Mouse (Mus musculus): Measurements from ENCODE around the gene Nckap1l.
"Not testable (repeated sequence)": the region's sequence is repeated elsewhere in the genome, so short reads cannot be mapped to it uniquely, and the experiment has no call there.

Gene Nckap1l

GRCm38 (mm10) chr15:103453551-103454218, at the start of gene Nckap1l:
Gene Nckap1l (plus strand): TSS chr15:103453794.
- no peak for DNase-seq

GRCm38 (mm10) chr15:103405586-103405985, 48.0 kb upstream of the Nckap1l start:
- DNase-seq = not testable (repeated sequence)

DNA sequence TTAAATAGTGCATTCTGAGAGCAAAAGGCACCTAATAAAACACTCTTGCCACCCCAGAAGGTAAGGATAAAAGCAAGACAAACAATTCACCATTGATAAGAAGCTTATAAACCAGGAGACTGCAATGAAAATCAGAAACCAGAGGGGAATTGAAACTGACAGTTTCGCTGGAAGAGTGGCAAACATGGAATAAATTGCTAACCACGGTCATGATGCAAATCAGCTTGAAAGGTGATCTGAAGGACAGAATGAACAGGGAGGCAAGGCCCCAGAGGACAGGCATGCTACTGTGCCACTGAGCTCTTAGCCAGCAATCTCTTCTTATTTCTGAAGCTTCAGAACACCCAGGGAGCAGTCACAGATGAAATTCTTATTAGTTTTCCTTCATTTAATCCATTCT, 26.6 kb upstream of the Nckap1l start:
- no peak for DNase-seq

GRCm38 (mm10) chr15:103430241-103430640, 23.4 kb upstream of the Nckap1l start, which contains the start of gene Gtsf1:
Gene Gtsf1 (minus strand): TSS chr15:103430470.
- DNase-seq = no peak

GRCm38 (mm10) chr15:103445966-103446365, 7.6 kb upstream of the Nckap1l start:
- DNase-seq = not testable (repeated sequence)

GRCm38 (mm10) chr15:103448369-103448768, 5.2 kb upstream of the Nckap1l start, which contains the start of gene Gtsf2:
Gene Gtsf2 (minus strand): TSS chr15:103448469.
- DNase-seq = no peak

DNA sequence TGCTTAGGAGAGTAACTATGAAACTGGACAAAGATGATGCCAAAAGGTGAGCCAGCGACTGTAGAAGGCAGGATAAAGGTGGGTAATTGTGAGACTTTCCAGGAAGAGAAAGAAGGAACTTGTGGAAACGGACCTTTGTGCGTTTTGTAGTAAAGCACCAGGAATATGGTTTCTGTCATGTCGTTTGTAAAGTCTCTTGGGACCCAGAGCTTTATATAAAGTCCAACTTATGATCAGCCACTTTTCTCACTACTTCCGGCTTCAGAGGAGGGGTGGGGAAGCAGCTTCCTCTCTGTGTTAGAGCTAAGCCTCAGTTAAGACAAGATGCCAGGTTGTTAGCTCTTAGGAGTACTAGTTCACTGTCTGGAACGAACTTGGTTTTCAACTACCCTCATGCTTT, 855 bp downstream of the Nckap1l start:
- DNase-seq = no peak

GRCm38 (mm10) chr15:103462539-103463261, 9.1 kb downstream of the Nckap1l start:
- DNase-seq = no peak

DNA sequence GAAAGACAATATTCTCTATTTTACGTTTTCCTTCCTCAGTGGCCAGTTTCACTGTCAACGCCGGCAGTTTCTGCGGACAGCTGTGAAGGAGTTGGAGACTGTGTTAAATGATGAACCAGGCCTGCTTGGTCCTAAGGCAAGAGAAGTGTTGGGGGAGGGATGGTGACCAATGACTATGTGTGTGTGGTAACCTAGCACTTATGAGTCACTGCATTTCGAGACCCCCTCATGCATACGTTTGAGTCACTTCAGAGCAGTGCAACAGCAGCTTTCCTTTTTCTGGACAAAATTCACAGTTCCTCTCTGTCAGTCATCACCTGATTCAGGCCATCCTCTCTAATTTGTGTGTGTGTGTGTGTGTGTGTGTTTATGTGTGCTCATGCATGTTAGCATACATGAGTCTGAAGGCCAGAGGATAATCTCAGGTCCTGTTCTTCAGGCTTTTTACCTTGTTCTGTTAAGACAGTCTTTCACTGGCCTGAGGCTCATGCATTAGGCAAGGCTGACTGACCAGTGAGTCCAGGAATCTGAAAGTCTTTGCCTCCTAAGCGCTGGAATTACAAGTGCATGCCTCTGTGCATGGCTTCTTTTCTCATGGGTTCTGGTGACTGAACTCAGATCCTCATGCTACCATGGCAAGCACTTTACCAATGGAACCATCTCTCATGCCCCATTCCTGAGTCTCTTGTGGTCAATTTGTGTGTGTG, 18.0 kb downstream of the Nckap1l start:
- DNase-seq = no peak

DNA sequence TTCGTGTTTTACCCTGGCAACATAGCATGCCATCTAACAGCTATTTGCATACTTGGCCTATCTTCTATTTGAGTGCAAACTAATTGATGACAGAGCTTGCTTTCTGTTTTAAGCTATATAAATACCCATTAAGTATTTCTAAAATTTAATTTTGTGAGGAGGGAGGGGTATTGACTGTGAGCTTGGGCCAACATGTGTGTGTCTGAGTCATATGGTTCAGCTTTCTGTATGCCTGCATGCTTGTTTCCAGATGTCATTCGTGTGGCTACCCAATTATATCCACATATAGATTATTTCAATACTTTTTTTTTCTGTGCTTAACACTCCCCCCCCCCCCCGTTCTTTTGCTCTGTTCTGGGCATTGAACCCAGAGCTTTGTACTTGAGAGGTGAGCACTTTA, 18.7 kb downstream of the Nckap1l start:
- DNase-seq = no peak

- DNase-seq = no peak
Measured at GRCm38 (mm10) chr15:103473182-103473581, 19.6 kb downstream of the Nckap1l start.

GRCm38 (mm10) chr15:103473769-103474168, 20.2 kb downstream of the Nckap1l start:
- no peak for DNase-seq

GRCm38 (mm10) chr15:103479080-103479606, 25.5 kb downstream of the Nckap1l start:
- DNase-seq = no peak

- DNase-seq = no peak
Measured at GRCm38 (mm10) chr15:103480129-103480528, 26.5 kb downstream of the Nckap1l start.

GRCm38 (mm10) chr15:103482488-103482887, 28.9 kb downstream of the Nckap1l start:
- DNase-seq = no peak

DNA sequence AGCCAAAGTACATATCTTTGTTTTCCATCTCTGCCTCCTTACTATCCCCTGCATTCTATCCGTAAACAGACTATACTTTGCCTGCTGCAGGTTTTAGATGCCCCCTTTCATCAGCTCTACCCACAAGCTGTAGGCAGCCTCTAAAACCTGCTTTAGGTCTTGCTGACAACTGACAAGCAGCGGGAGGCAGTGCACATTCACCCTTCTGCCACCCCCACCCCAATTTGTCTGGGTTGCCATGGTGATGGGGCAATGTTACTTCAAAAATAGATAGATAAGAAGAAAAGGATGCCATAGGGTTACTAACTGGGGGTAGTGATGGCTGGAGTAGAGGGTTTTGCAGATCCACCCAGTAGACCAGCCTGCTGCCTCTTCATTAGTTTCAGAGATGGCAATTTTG, 30.9 kb downstream of the Nckap1l start:
- no peak for DNase-seq

DNA sequence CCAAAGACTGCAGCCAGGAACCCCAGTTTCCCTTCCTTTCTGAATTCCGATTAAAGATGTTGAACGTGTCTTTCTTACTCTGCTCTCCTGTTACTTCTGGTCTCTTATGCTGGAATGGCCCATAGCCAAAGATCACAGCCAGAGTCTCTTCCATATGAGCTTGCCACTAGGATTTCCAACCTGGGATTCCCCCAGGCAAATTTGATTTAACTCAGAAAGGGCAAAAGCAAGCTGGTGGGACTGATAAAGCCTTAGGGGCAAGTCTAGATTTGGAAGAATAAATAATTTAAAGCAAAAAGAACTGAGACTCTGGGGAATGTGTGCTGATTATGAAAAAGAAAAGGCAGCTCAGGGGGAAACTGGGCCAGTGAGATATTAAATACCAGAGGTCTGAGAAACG, 31.5 kb downstream of the Nckap1l start:
- no peak for DNase-seq

DNA sequence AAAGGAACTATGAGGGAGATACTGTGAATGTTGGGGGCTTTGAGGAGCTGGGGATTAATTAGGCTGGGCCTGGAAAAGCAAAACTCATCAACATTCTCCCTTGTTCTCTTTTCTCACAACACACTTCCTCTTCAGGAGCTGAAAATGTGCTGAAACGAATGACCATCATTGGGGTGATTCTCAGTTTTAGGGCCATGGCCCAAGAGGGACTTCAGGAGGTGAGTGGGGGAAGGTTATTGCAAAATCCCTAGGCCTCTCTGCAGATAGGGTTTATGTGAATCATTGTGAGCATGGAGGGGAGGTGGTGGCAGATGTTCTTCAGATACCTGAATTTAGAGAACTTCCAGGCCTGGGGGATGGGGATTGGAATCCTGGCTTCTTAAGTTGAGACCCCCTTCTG, 33.1 kb downstream of the Nckap1l start:
- no peak for DNase-seq

- DNase-seq = no peak
Measured at GRCm38 (mm10) chr15:103488336-103488735, 34.7 kb downstream of the Nckap1l start.

DNA sequence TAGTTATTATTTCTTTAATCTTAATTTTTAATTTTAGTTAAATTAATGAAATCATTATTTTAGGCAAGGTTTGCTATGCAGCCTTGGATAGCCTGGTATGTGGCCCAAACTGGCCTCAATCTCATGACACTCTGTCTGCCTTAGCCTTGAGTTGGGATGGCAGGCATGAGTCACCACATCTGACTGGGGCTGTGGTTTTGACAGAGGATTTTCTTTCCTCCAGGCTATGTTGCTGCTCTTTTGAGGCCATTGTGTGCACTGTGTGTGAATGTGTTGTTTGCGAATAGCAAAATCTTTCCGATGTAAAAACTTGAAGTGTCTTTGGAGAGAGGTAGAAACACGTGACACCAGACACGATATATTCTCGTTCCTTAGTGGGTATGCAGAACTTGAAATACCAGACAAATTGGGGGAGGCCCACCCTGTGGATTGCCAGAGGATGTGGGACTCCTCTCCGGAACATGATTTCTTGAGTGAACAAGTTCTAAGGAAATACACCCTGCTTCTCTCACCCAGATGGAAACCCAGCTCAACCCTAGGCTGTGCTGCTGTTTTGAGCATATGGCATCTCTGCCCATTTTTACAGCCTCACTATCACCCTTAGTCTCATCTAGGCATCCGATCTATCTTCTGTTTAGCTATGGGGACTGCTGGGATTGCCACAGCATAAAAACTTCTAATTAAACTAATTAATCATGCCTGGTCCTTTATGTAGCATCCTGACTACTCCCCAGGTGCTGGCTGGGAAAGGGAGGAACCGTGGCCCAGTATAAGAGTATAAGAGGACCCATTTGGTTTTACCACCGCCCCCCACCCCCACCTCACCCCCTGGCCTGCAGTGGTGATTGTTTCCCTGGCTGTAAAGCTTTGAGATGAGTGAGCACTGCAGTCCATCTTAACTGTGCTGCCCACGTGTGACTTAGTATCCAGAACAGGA, 42.9 kb downstream of the Nckap1l start:
- DNase-seq = no peak

GRCm38 (mm10) chr15:103498157-103498556, 44.6 kb downstream of the Nckap1l start:
- no peak for DNase-seq

GRCm38 (mm10) chr15:103500723-103501122, 47.1 kb downstream of the Nckap1l start:
- no peak for DNase-seq
